Mouse (Mus musculus): ENCODE data around the gene Cenpt. TPM values are rescaled to one million over a fixed set of nuclear protein-coding genes. Genes with fewer than 3 reads are reported as not detected.
"Not testable (repeated sequence)": the region's sequence is repeated elsewhere in the genome, so short reads cannot be mapped to it uniquely, and the experiment has no call there.

The Cenpt gene
- polyA plus RNA-seq, 1 experiment from 2014 or later, result 37.0 TPM

DNA sequence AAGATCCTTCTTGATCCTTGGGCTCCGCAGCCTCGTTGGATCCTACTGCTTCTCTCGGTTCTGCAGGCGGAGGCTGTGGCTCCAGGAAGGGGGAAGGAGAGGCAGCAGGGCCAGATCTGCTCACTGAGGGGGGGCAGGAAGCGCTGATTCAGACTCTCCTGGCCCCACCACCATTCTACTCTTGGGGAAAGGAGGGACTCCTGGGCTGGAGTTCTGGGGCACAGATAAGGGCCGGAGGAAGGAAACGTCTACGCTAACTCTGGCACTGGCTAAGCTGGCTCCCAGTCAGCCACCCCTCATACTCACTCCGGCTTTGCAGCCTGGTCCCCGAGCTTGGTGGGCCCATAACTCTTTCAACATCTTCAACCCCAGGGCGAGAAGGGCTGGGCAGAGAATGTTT is 6.4 kb downstream of the Cenpt start:
- no peaks in the 10 kb centered on the region for H3K27me3 ChIP-seq (replicated peaks; ENCODE audit: control insufficient read depth, insufficient read depth, low read length)
- H3K4me1 ChIP-seq (replicated peaks; ENCODE audit: control insufficient read depth, insufficient read depth, low read length), result peaks cover 8% of the 10 kb centered on the region
- 58% methylated on average over 11 of the region's 11 CpGs for WGBS
- H3K9me3 ChIP-seq (ENCODE audit: control insufficient read depth, low read length), result no peaks in the 10 kb centered on the region
- no peak overlapping the region for H3K27ac ChIP-seq (ENCODE audit: low read depth, low read length)
- H3K4me2 ChIP-seq, result no peak overlapping the region
- H3K36me3 ChIP-seq (ENCODE audit: control insufficient read depth, insufficient read depth, low read length), result peaks cover 40% of the 10 kb centered on the region
- no peak overlapping the region for H3K4me3 ChIP-seq (ENCODE audit: low read depth, low read length)
- DNase-seq (ENCODE audit: low spot score) (no peak), ATAC-seq (replicated peaks; ENCODE audit: low FRiP score) (no peak; the same call in 1 of the 2 replicates)
- no peak overlapping the region for H3K9ac ChIP-seq (ENCODE audit: low read depth, low read length)

DNA sequence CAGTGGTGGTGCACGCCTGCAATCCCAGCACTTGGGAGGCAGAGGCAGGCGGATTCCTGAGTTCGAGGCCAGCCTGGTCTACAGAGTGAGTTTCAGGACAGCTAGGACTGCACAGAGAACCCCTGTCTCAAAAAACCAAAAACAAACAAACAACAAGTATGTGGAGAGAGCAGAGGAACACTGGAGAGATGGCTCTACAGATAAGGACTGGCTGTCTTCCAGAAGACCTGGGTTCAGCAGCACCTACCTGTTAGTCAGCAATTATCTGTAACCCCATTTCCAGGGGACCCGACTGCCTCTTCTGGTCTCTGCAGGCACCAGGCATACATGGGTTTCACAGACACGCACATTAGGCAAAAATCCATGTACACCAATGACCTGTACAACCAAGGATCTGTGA is 13.9 kb downstream of the Cenpt start:
- H3K4me1 ChIP-seq (replicated peaks; ENCODE audit: control insufficient read depth, insufficient read depth, low read length), result no peaks in the 10 kb centered on the region
- 82% methylated on average over 5 of the region's 5 CpGs for WGBS

GRCm38 (mm10) chr8:105836991-105837390 is 16.1 kb downstream of the Cenpt start:
- H3K36me3 ChIP-seq (ENCODE audit: control insufficient read depth, insufficient read depth, low read length), result peaks cover 5% of the 10 kb centered on the region
- no peak overlapping the region for H3K9ac ChIP-seq (ENCODE audit: low read depth, low read length)
- no peaks in the 10 kb centered on the region for H3K9me3 ChIP-seq (ENCODE audit: control insufficient read depth, low read length)
- 81% methylated on average over 6 of the region's 6 CpGs for WGBS
- no peaks in the 10 kb centered on the region for H3K27me3 ChIP-seq (replicated peaks; ENCODE audit: control insufficient read depth, insufficient read depth, low read length)
- no peaks in the 10 kb centered on the region; the same call in 1 of the 2 replicates for H3K4me1 ChIP-seq (replicated peaks; ENCODE audit: control insufficient read depth, insufficient read depth, low read length)
- no peak overlapping the region for H3K4me3 ChIP-seq (ENCODE audit: low read depth, low read length)
- H3K27ac ChIP-seq (ENCODE audit: low read depth, low read length), result no peak overlapping the region
- DNase-seq (ENCODE audit: low spot score) (no peak), ATAC-seq (replicated peaks; ENCODE audit: low FRiP score) (no peak)
- no peak overlapping the region for H3K4me2 ChIP-seq

More for the DNA sequence above, 13.9 kb downstream of the Cenpt start:
- DNase-seq (ENCODE audit: low spot score) (no peak), ATAC-seq (replicated peaks; ENCODE audit: low FRiP score) (no peak)
- H3K9ac ChIP-seq (ENCODE audit: low read depth, low read length), result no peak overlapping the region
- H3K4me3 ChIP-seq (ENCODE audit: low read depth, low read length), result no peak overlapping the region
- H3K27me3 ChIP-seq (replicated peaks; ENCODE audit: control insufficient read depth, insufficient read depth, low read length), result no peaks in the 10 kb centered on the region
- H3K9me3 ChIP-seq (ENCODE audit: control insufficient read depth, low read length), result no peaks in the 10 kb centered on the region
- peaks cover 12% of the 10 kb centered on the region for H3K36me3 ChIP-seq (ENCODE audit: control insufficient read depth, insufficient read depth, low read length)
- H3K27ac ChIP-seq (ENCODE audit: low read depth, low read length), result no peak overlapping the region
- H3K4me2 ChIP-seq, result no peak overlapping the region

DNA sequence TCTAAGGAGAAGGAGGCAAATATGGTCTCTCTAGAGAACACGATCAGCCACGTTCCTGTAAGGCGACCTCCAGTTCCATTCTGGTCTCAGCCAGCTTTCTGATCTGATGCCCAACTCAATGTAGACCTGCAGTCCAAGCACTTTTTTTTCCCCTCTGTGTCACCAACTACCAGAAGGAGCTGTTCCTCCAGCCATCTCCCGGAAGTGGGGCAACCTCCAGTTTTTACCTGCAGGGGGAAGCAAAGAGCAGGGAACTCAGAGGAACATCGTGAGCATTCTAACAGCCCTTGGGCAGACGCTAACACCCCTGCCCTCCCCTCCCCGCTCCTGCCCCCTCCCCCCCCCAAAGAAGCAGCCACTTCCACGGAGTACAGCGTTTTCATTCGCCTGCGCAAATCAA is 17.8 kb downstream of the Cenpt start:
- H3K27ac ChIP-seq (ENCODE audit: low read depth, low read length), result no peak overlapping the region
- H3K36me3 ChIP-seq (ENCODE audit: control insufficient read depth, insufficient read depth, low read length), result no peaks in the 10 kb centered on the region
- H3K9me3 ChIP-seq (ENCODE audit: control insufficient read depth, low read length), result no peaks in the 10 kb centered on the region
- H3K9ac ChIP-seq (ENCODE audit: low read depth, low read length), result no peak overlapping the region
- 0 out of 2 replicates have a peak overlapping the region, but pooled peaks have one; percentile 5 for H3K4me3 ChIP-seq (ENCODE audit: low read depth, low read length)
- H3K27me3 ChIP-seq (replicated peaks; ENCODE audit: control insufficient read depth, insufficient read depth, low read length), result no peaks in the 10 kb centered on the region
- H3K4me1 ChIP-seq (replicated peaks; ENCODE audit: control insufficient read depth, insufficient read depth, low read length), result no peaks in the 10 kb centered on the region; the same call in 1 of the 2 replicates
- H3K4me2 ChIP-seq, result peak overlapping the region; percentile 37
- DNase-seq (ENCODE audit: low spot score) (peak; percentile 49), ATAC-seq (replicated peaks; ENCODE audit: low FRiP score) (0 out of 2 replicates have a peak, but pooled peaks have one; percentile 63)
- WGBS, result 23% methylated on average over 11 of the region's 11 CpGs

DNA sequence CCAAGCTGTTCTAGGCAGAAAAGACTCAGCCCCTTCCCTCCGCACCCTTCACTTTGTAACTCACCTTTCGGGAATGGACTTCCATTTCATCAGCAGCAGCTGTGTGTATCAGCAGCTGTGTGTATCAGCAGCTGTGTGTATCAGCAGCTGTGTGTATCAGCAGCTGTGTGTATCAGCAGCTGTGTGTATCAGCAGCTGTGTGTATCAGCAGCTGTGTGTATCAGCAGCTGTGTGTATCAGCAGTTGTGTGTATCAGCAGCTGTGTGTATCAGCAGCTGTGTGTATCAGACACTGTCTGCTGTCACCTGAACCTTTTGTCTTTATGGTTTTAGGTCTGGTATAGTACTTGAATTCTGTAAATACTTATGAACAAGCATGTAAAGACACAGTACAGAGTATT is 19.3 kb downstream of the Cenpt start:
- Histone ChIP-seq H3K9ac (ENCODE audit: low read depth, low read length) (peak overlapping the region; percentile 13; the same call in 1 of the 2 replicates), H3K27ac (ENCODE audit: low read depth, low read length) (peak overlapping the region; percentile 49; the same call in 1 of the 2 replicates), H3K4me2 (0 out of 2 replicates have a peak overlapping the region, but pooled peaks have one; percentile 13)
- whole genome bisulfite sequencing, result 71% methylated on average over 2 of the region's 2 CpGs
- H3K36me3 ChIP-seq (ENCODE audit: control insufficient read depth, insufficient read depth, low read length); H3K9me3 ChIP-seq (ENCODE audit: control insufficient read depth, low read length); ATAC-seq (replicated peaks; ENCODE audit: low FRiP score); H3K4me3 ChIP-seq (ENCODE audit: low read depth, low read length); H3K4me1 ChIP-seq (replicated peaks; ENCODE audit: control insufficient read depth, insufficient read depth, low read length); H3K27me3 ChIP-seq (replicated peaks; ENCODE audit: control insufficient read depth, insufficient read depth, low read length); DNase-seq (ENCODE audit: low spot score): not testable (repeated sequence)

DNA sequence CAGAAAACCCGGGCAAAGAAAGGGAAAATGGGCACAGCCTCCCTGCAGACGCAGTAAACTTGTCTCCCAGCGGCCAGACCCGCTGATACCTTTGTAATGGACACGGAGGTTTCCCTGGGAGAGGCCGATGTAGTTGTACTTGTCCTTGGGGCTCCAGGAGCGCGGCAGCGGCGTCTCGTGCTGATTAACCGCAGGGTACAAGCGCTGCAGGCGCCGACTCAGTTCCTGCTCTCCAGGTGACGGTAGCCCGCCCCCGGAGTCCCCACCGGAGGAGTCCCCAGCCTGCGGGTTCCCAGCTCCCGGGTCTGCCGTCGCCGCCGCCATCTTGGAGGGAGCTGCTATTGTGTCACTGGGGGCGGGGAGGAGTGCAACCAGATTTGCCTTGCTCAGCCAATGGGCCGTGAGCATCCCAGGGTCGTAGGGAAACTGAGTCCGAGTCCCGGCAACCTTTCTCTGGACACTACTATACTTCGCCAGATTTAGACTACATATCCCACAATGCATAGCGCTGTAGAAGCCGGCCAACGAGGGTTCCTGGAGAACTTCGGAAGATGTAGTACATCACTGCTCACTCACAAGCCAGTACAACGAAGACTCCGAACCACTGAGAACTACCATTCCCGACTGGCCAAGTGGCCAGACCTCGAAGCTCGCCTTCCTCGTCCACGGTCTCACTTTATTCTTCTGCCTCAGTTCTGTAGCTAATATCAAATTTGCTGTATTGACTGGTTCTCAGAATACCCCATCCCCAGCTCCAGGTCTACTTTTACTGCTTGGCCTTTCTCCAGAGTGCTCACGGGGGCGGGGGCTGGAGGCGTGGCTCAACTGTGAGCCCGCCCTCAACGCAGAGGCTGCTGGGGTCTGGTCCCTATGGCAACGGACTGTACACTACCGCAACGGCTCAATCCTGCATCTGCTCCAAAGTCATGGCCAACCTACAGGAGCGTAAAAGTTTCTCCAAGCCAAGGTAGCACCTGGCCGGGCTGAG is 25.9 kb downstream of the Cenpt start, which contains the start of the genes Ranbp10 and Tsnaxip1:
Ranbp10 (minus strand) TSS at position 490 of the 988 bp plus-strand sequence.
Tsnaxip1 (plus strand) TSS at position 871 of the 988 bp plus-strand sequence.
- DNase-seq (ENCODE audit: low spot score) (peak; percentile 95), ATAC-seq (replicated peaks; ENCODE audit: low FRiP score) (peak; percentile 94)
- Histone ChIP-seq H3K36me3 (ENCODE audit: control insufficient read depth, insufficient read depth, low read length) (peaks cover 17% of the 10 kb centered on the region), H3K9me3 (ENCODE audit: control insufficient read depth, low read length) (no peaks in the 10 kb centered on the region), H3K4me3 (ENCODE audit: low read depth, low read length) (peak within 1 kb of the TSS; percentile 89), H3K27ac (ENCODE audit: low read depth, low read length) (peak within 1 kb of the TSS; percentile 76), H3K27me3 (replicated peaks; ENCODE audit: control insufficient read depth, insufficient read depth, low read length) (no peaks in the 10 kb centered on the region), H3K4me1 (replicated peaks; ENCODE audit: control insufficient read depth, insufficient read depth, low read length) (peaks cover 21% of the 10 kb centered on the region), H3K9ac (ENCODE audit: low read depth, low read length) (peak within 1 kb of the TSS; percentile 92), H3K4me2 (peak within 1 kb of the TSS; percentile 91)
- under 1% methylated on average over 52 of the region's 52 CpGs for WGBS

DNA sequence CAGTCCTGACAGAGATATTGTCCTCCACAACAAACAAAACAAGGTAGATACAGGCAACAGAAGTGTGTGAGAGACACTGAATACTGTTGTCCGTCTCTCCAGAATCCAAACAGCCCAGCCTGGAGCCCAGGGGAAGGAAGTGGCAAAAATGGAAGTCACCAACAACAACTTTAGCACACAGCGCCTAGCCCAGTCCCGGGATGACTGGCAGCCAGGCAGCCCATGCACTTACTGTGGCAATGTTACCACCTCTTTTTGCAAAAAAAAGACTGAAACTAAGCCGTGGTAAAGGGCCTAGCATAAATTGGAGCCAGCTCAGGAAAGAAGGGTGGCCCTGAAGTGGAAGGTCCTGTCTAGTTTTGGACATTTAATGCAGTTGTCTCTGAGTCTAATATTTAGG is 26.7 kb downstream of the Cenpt start:
- ATAC-seq (replicated peaks; ENCODE audit: low FRiP score), result no peak
- DNase-seq (ENCODE audit: low spot score), result no peak
- Histone ChIP-seq H3K4me3 (ENCODE audit: low read depth, low read length) (peak overlapping the region; percentile 89), H3K27me3 (replicated peaks; ENCODE audit: control insufficient read depth, insufficient read depth, low read length) (no peaks in the 10 kb centered on the region), H3K4me1 (replicated peaks; ENCODE audit: control insufficient read depth, insufficient read depth, low read length) (peaks cover 24% of the 10 kb centered on the region), H3K36me3 (ENCODE audit: control insufficient read depth, insufficient read depth, low read length) (peaks cover 20% of the 10 kb centered on the region), H3K27ac (ENCODE audit: low read depth, low read length) (peak overlapping the region; percentile 76), H3K4me2 (peak overlapping the region; percentile 91), H3K9me3 (ENCODE audit: control insufficient read depth, low read length) (no peaks in the 10 kb centered on the region), H3K9ac (ENCODE audit: low read depth, low read length) (peak overlapping the region; percentile 92)
- WGBS, result 7% methylated on average over 4 of the region's 4 CpGs

GRCm38 (mm10) chr8:105825506-105825905 is 27.6 kb downstream of the Cenpt start:
- ATAC-seq (replicated peaks; ENCODE audit: low FRiP score) (no peak), DNase-seq (ENCODE audit: low spot score) (no peak)
- peak overlapping the region; percentile 92 for H3K9ac ChIP-seq (ENCODE audit: low read depth, low read length)
- peaks cover 21% of the 10 kb centered on the region for H3K36me3 ChIP-seq (ENCODE audit: control insufficient read depth, insufficient read depth, low read length)
- no peaks in the 10 kb centered on the region for H3K27me3 ChIP-seq (replicated peaks; ENCODE audit: control insufficient read depth, insufficient read depth, low read length)
- 71% methylated on average over 4 of the region's 4 CpGs for WGBS
- peak overlapping the region; percentile 76 for H3K27ac ChIP-seq (ENCODE audit: low read depth, low read length)
- H3K4me3 ChIP-seq (ENCODE audit: low read depth, low read length), result peak overlapping the region; percentile 89
- H3K9me3 ChIP-seq (ENCODE audit: control insufficient read depth, low read length), result no peaks in the 10 kb centered on the region
- peak overlapping the region; percentile 91 for H3K4me2 ChIP-seq
- H3K4me1 ChIP-seq (replicated peaks; ENCODE audit: control insufficient read depth, insufficient read depth, low read length), result peaks cover 29% of the 10 kb centered on the region
